Mouse (Mus musculus): ENCODE measurements around the gene Pmm2.

DNA sequence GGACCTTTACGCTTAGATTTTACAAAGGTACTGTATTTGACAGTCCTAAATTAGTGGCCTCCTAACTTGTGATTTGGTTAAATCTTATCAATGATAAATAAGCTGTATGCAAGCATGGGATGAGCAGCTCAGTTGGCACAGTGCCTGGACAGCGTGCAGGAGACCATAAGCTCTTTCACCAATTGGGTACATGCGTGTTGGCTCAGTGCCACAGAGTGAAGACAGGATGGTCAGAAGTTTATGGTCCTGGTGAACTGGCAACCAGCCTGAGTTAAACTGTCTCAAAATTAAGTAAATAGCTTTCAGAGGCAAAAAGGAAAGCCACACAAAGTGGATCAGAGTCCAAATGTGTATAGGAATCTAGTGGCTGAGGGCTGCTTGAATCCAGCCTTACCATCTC, 63.1 kb downstream of the Pmm2 start:
- TF ChIP-seq POLR2A (IDR thresholded peaks at IDR 0.05; ENCODE audit: control insufficient read depth, low read depth, low read length) (no peak), CTCF (IDR thresholded peaks at IDR 0.05; ENCODE audit: control insufficient read depth, insufficient read depth, insufficient replicate concordance, low read depth, low read length) (no peak)
